Mouse (Mus musculus) CH12.LX (cell line): ENCODE data around the gene Eci1. TPM values are rescaled to one million over a fixed set of nuclear protein-coding genes. Genes with fewer than 3 reads are reported as not detected.

Experiments used
- DNase-seq: peaks from one replicate; pipeline ENCODE4 v3.0.0-alpha.2; 2013; ENCODE audit errors: extremely low read depth
- H3K27ac ChIP-seq: 2 replicates; pipeline ENCODE4 v1.5.1; 2012; ENCODE audit warnings: low read depth, mild to moderate bottlenecking, control low read depth, moderate library complexity; ENCODE audit not compliant: insufficient read depth
- H3K27me3 ChIP-seq: replicated peaks from 2 replicates; pipeline ENCODE3; 2012; ENCODE audit warnings: inconsistent platforms
- H3K36me3 ChIP-seq, 2 experiments: replicated peaks in 1 of 2; 2 replicates each; pipeline versions ENCODE3 to v1.6.1; 2012; ENCODE audit warnings: inconsistent platforms in 1 of 2, low read length in 1 of 2, mild to moderate bottlenecking in 1 of 2, mixed read lengths in 1 of 2, moderate library complexity in 1 of 2; ENCODE audit not compliant: control insufficient read depth in 1 of 2, insufficient read depth in 1 of 2
- H3K4me1 ChIP-seq, 2 experiments: 2 replicates each; pipeline ENCODE4 v1.6.1; 2012; ENCODE audit warnings: inconsistent platforms in 1 of 2, moderate library complexity in 1 of 2; ENCODE audit not compliant: insufficient read depth in 2 of 2, control insufficient read depth in 1 of 2
- H3K4me2 ChIP-seq: 2 replicates; pipeline ENCODE4 v1.6.1; 2012; ENCODE audit warnings: low read depth, mild to moderate bottlenecking, control low read depth; ENCODE audit not compliant: poor library complexity, insufficient read depth, severe bottlenecking
- H3K4me3 ChIP-seq, 3 experiments: fragments of 150-350 bp in 1 of 3; sonication (generic) in 1 of 3; replicated peaks in 1 of 3; 2 replicates each; pipeline versions ENCODE3 to v1.5.1; 2011 to 2012; ENCODE audit warnings: low read depth in 2 of 3, low read length in 2 of 3, mild to moderate bottlenecking in 2 of 3, moderate library complexity in 2 of 3, control low read depth in 1 of 3, improper control_type of control experiment in 1 of 3, inconsistent platforms in 1 of 3, mixed read lengths in 1 of 3; ENCODE audit not compliant: poor library complexity in 1 of 3
- H3K79me2 ChIP-seq: replicated peaks from 2 replicates; pipeline ENCODE4 v1.6.1; 2012; ENCODE audit warnings: mild to moderate bottlenecking, moderate library complexity; ENCODE audit not compliant: control insufficient read depth, poor library complexity, insufficient read depth, severe bottlenecking; ENCODE audit errors: extremely low read depth
- H3K9ac ChIP-seq: 2 replicates; pipeline ENCODE4 v1.6.1; 2012; ENCODE audit warnings: low read depth, mild to moderate bottlenecking, control low read depth, moderate library complexity; ENCODE audit not compliant: insufficient read depth
- H3K9me3 ChIP-seq: replicated peaks from 2 replicates; pipeline ENCODE3; 2012; ENCODE audit warnings: low read length, inconsistent platforms, mixed read lengths
- BHLHE40 ChIP-seq: IDR thresholded peaks from 2 replicates; pipeline ENCODE4 v1.6.1; 2011; ENCODE audit warnings: mild to moderate bottlenecking, low read depth, low read length, improper control_type of control experiment
- CHD1 ChIP-seq: IDR thresholded peaks from 2 replicates; pipeline ENCODE4 v1.6.1; 2012; ENCODE audit warnings: low read depth, low read length, improper control_type of control experiment, inconsistent platforms
- ELF1 ChIP-seq: IDR thresholded peaks from 2 replicates; pipeline ENCODE4 v1.6.1; 2014; ENCODE audit warnings: low read depth, mild to moderate bottlenecking, inconsistent platforms, low read length, improper control_type of control experiment
- EP300 ChIP-seq: IDR thresholded peaks from 2 replicates; pipeline ENCODE4 v1.6.1; 2011; ENCODE audit warnings: low read length, improper control_type of control experiment
- ETS1 ChIP-seq: conservative IDR thresholded peaks from 2 replicates; pipeline ENCODE4 v1.6.1; 2012; ENCODE audit warnings: low read depth, mild to moderate bottlenecking, inconsistent platforms, low read length, improper control_type of control experiment, moderate library complexity
- GABPA ChIP-seq: IDR thresholded peaks from 2 replicates; pipeline ENCODE4 v1.6.1; 2012; ENCODE audit warnings: low read depth, low read length, improper control_type of control experiment, inconsistent platforms; ENCODE audit not compliant: insufficient replicate concordance
- IRF4 ChIP-seq: IDR thresholded peaks from 2 replicates; pipeline ENCODE4 v1.6.1; 2014; ENCODE audit warnings: low read depth, mild to moderate bottlenecking, inconsistent platforms, low read length, improper control_type of control experiment
- JUN ChIP-seq: IDR thresholded peaks from 2 replicates; pipeline ENCODE4 v1.6.1; 2011; ENCODE audit warnings: low read depth, mild to moderate bottlenecking, low read length, improper control_type of control experiment, moderate library complexity; ENCODE audit not compliant: insufficient read depth
- JUND ChIP-seq: conservative IDR thresholded peaks from 2 replicates; pipeline ENCODE4 v1.6.1; 2011; ENCODE audit warnings: low read depth, low read length, improper control_type of control experiment
- KAT2A ChIP-seq: IDR thresholded peaks from 2 replicates; pipeline ENCODE4 v1.6.1; 2012; ENCODE audit warnings: low read length, improper control_type of control experiment, inconsistent platforms; ENCODE audit not compliant: insufficient replicate concordance
- MAFK ChIP-seq: IDR thresholded peaks from 2 replicates; pipeline ENCODE4 v1.6.1; 2011; ENCODE audit warnings: low read length, improper control_type of control experiment; ENCODE audit not compliant: insufficient replicate concordance
- MAX ChIP-seq: IDR thresholded peaks from 2 replicates; pipeline ENCODE4 v1.6.1; 2011; ENCODE audit warnings: low read length, improper control_type of control experiment
- MAZ ChIP-seq: IDR thresholded peaks from 2 replicates; pipeline ENCODE4 v1.6.1; 2012; ENCODE audit warnings: low read depth, mild to moderate bottlenecking, inconsistent platforms, low read length, improper control_type of control experiment, moderate library complexity
- MEF2A ChIP-seq: IDR thresholded peaks from 2 replicates; pipeline ENCODE4 v1.6.1; 2014; ENCODE audit warnings: low read depth, mild to moderate bottlenecking, inconsistent platforms, low read length, improper control_type of control experiment, borderline replicate concordance
- MXI1 ChIP-seq: IDR thresholded peaks from 2 replicates; pipeline ENCODE4 v1.6.1; 2011; ENCODE audit warnings: mild to moderate bottlenecking, low read depth, low read length, improper control_type of control experiment
- MYC ChIP-seq: IDR thresholded peaks from 2 replicates; pipeline ENCODE4 v1.6.1; 2011; ENCODE audit warnings: low read depth, mild to moderate bottlenecking, improper control_type of control experiment, low read length
- NELFE ChIP-seq: IDR thresholded peaks from 2 replicates; pipeline ENCODE4 v1.6.1; 2011; ENCODE audit warnings: low read depth, low read length, improper control_type of control experiment
- NRF1 ChIP-seq: IDR thresholded peaks from 2 replicates; pipeline ENCODE4 v1.6.1; 2014; ENCODE audit warnings: low read depth, mild to moderate bottlenecking, inconsistent platforms, low read length, improper control_type of control experiment, moderate library complexity
- PAX5 ChIP-seq: IDR thresholded peaks from 2 replicates; pipeline ENCODE4 v1.6.1; 2012; ENCODE audit warnings: low read length, inconsistent platforms, mixed read lengths
- POLR2A ChIP-seq: IDR thresholded peaks from 2 replicates; pipeline ENCODE4 v1.6.1; 2011; ENCODE audit warnings: low read depth, mild to moderate bottlenecking, improper control_type of control experiment, low read length
- POLR2AphosphoS2 ChIP-seq: IDR thresholded peaks from 2 replicates; pipeline ENCODE4 v1.6.1; 2011; ENCODE audit warnings: low read depth, low read length, improper control_type of control experiment
- RAD21 ChIP-seq: IDR thresholded peaks from 2 replicates; pipeline ENCODE4 v1.6.1; 2011; ENCODE audit warnings: low read depth, mild to moderate bottlenecking, low read length, improper control_type of control experiment, moderate library complexity
- SIN3A ChIP-seq: IDR thresholded peaks from 2 replicates; pipeline ENCODE4 v1.6.1; 2012; ENCODE audit warnings: low read length, improper control_type of control experiment, inconsistent platforms
- SMC3 ChIP-seq: IDR thresholded peaks from 2 replicates; pipeline ENCODE4 v1.6.1; 2011; ENCODE audit warnings: low read depth, low read length, improper control_type of control experiment
- TBP ChIP-seq: conservative IDR thresholded peaks from 2 replicates; pipeline ENCODE4 v1.6.1; 2011; ENCODE audit warnings: low read depth, low read length, improper control_type of control experiment
- TCF12 ChIP-seq: IDR thresholded peaks from 2 replicates; pipeline ENCODE4 v1.6.1; 2014; ENCODE audit warnings: low read depth, mild to moderate bottlenecking, inconsistent platforms, low read length, improper control_type of control experiment
- UBTF ChIP-seq: IDR thresholded peaks from 2 replicates; pipeline ENCODE4 v1.6.1; 2012; ENCODE audit warnings: low read depth, mild to moderate bottlenecking, inconsistent platforms, low read length, improper control_type of control experiment, moderate library complexity
- USF2 ChIP-seq: conservative IDR thresholded peaks from 2 replicates; pipeline ENCODE4 v1.6.1; 2011; ENCODE audit warnings: low read depth, low read length, improper control_type of control experiment
- ZKSCAN1 ChIP-seq: IDR thresholded peaks from 2 replicates; pipeline ENCODE4 v1.6.1; 2012; ENCODE audit warnings: low read depth, inconsistent platforms, low read length, improper control_type of control experiment, borderline replicate concordance
- ZMIZ1 ChIP-seq: IDR thresholded peaks from 2 replicates; pipeline ENCODE4 v1.6.1; 2012; ENCODE audit warnings: low read depth, mild to moderate bottlenecking, inconsistent platforms, low read length, improper control_type of control experiment
- ZNF384 ChIP-seq: IDR thresholded peaks from 2 replicates; pipeline ENCODE4 v1.6.1; 2012; ENCODE audit warnings: low read depth, low read length, improper control_type of control experiment, inconsistent platforms
- dilution Hi-C: fragments of 300-500 bp; cut with MboI; formaldehyde crosslinking; loops from 2 replicates; pipeline ENCODE4 v1.14.3; 2020; ENCODE audit warnings: low sequenced_read_pairs; ENCODE audit not compliant: extremely low pct_unique_long_range_greater_than_20kb, extremely low pct_ligation_motif_present
- in situ Hi-C: fragments of 300-500 bp; cut with MboI; formaldehyde crosslinking; loops from 3 replicates; pipeline ENCODE4 v1.14.3; 2019; ENCODE audit warnings: low sequenced_read_pairs, low pct_ligation_motif_present, low pct_unique_long_range_greater_than_20kb, mixed read lengths
- polyA plus RNA-seq: library from polyadenylated mRNA; unstranded; fragments of >175 nt; gene quantifications from 2 replicates; pipeline ENCODE4 v1.2.1, GENCODE M21; 2012; ENCODE audit warnings: low read depth; ENCODE audit not compliant: insufficient read length
- total RNA-seq, 2 experiments: library from RNA; depleted of rRNA; stranded (reverse); fragments of 300-350 nt in 1 of 2; fragments of >200 nt in 1 of 2; gene quantifications; 2 replicates each; pipeline ENCODE4 v1.2.3; 2012 to 2014

The Eci1 gene
- total and polyA plus RNA-seq, 3 experiments, result 70.1 to 122 (median 94.7) TPM

DNA sequence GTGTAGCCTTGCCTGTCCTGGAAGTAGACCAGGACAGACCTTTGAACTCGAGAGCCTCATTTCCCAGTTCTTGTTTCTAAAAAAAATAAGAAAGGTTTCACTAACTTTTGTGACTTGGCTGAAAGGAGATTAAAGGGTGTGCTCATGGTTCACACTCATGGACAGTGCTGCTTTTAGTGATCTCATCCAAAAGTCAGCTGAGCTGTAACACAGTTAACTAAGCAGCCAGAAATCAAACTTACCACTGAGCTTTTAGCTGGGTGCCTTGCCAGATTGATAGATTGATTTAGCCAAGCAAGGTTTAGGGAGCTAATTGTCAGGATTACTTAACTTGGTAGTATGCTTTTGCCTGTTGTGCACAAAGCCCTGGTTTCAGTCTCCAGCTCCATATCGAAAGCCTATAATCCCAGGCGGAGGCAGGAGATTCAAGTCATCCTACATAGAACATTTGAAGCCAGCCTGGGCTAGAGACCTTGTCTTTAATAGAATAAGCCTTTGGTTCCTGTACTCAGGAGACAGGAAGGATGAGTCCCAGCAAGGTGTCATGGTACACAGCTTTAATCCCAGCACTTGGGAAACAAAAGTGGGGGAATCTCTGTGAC is 10.3 kb upstream of the Eci1 start:
- no peaks in the 10 kb centered on the region for H3K9me3 ChIP-seq
- no peak overlapping the region for H3K27ac ChIP-seq
- in situ Hi-C loops, result no loop called here
- H3K9ac ChIP-seq, result peak overlapping the region; percentile 92
- H3K36me3 ChIP-seq, result peaks cover 36 to 66% of the 10 kb centered on the region in 2 experiments
- H3K4me1 ChIP-seq, result peaks cover 3 to 46% of the 10 kb centered on the region in 2 experiments; a peak in 2 of 4 replicates
- H3K79me2 ChIP-seq, result peaks cover 61% of the 10 kb centered on the region
- DNase-seq, result no peak
- H3K4me3 ChIP-seq, result peak overlapping the region; percentile 49 to 99 (median 80)
- TF ChIP-seq MXI1 (no peak), ZKSCAN1 (no peak), GABPA (no peak), ZNF384 (no peak), MEF2A (no peak), EP300 (no peak), KAT2A (no peak), POLR2A (no peak; the same call in 1 of the 2 replicates), ETS1 (no peak), USF2 (no peak), PAX5 (no peak), NRF1 (no peak), MYC (no peak), ELF1 (no peak), SMC3 (no peak), MAZ (no peak), JUN (no peak)
- TF ChIP-seq, all 38 proteins: peak for 0
- peak overlapping the region; percentile 98 for H3K4me2 ChIP-seq
- dilution Hi-C loops, result no loop called here
- no peaks in the 10 kb centered on the region for H3K27me3 ChIP-seq

DNA sequence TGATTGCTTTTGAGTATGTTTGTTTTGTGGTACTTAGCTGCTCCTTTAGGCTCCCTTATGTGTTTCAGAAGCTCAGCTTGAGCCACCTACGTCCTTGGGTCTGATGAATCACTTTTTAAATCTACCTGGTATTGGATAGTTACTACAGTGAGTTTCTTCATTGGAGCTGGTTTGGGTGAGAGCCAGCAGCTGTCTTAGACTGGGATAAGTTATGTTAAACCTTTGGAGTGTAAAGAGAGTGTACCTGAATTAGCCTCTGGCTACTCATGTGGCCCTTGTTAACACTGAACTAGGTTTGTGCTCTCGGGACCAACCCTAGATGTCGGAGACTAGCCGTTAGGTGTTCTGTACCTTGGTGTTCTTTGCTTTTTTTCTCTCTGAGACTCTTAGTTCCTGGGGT is 3.3 kb upstream of the Eci1 start:
- dilution Hi-C loops, result no loop called here
- no peak overlapping the region for H3K4me2 ChIP-seq
- H3K36me3 ChIP-seq, result peaks cover 63 to 73% of the 10 kb centered on the region in 2 experiments
- no peaks in the 10 kb centered on the region for H3K9me3 ChIP-seq
- no peaks in the 10 kb centered on the region for H3K27me3 ChIP-seq
- DNase-seq, result no peak
- H3K79me2 ChIP-seq, result peaks cover 34% of the 10 kb centered on the region
- H3K9ac ChIP-seq, result no peak overlapping the region
- H3K4me1 ChIP-seq, result peaks cover 0 to 12% of the 10 kb centered on the region in 2 experiments; a peak in 1 of 4 replicates
- in situ Hi-C loops, result no loop called here
- H3K4me3 ChIP-seq, result no peak overlapping the region
- no peak overlapping the region for H3K27ac ChIP-seq
- no peak for TF ChIP-seq NELFE
- TF ChIP-seq SIN3A, result no peak
- no peak for TF ChIP-seq MAZ
- TF ChIP-seq TBP, result no peak
- no peak for TF ChIP-seq CHD1
- TF ChIP-seq MAFK, result no peak
- no peak for TF ChIP-seq ETS1
- TF ChIP-seq JUND, result no peak
- TF ChIP-seq USF2, result no peak
- no peak for TF ChIP-seq PAX5
- no peak for TF ChIP-seq ZMIZ1
- TF ChIP-seq UBTF, result no peak
- TF ChIP-seq GABPA, result no peak
- no peak for TF ChIP-seq ZNF384
- TF ChIP-seq MAX, result no peak
- TF ChIP-seq BHLHE40, result no peak
- TF ChIP-seq TCF12, result no peak
- no peak for TF ChIP-seq RAD21
- no peak for TF ChIP-seq IRF4
- no peak for TF ChIP-seq POLR2AphosphoS2
